Mouse (Mus musculus): ENCODE data around the gene Cracr2a. TPM values are rescaled to one million over a fixed set of nuclear protein-coding genes. Genes with fewer than 3 reads are reported as not detected.

Cracr2a gene
- total RNA-seq, 2 experiments from 2014 or later: 2.6 to 3.1 TPM

GRCm38 (mm10) chr6:127719875-127720274 lies 158.7 kb downstream of the Cracr2a start:
- H3K4me3 ChIP-seq: no peak overlapping the region
- no peak overlapping the region for H3K27ac ChIP-seq
- no peak for TF ChIP-seq CTCF (IDR thresholded peaks at IDR 0.05)
- DNase-seq (ENCODE audit: extremely low spot score in 1 of 2, low spot score in 2 of 2): peak; percentile 47 to 56
- intact Hi-C loops (cut with DNase I): no loop called here

GRCm38 (mm10) chr6:127723126-127723525 lies 162.0 kb downstream of the Cracr2a start:
- no peak for TF ChIP-seq CTCF (IDR thresholded peaks at IDR 0.05)
- intact Hi-C loops (cut with DNase I): no loop called here
- no peak overlapping the region for H3K4me3 ChIP-seq
- H3K27ac ChIP-seq: no peak overlapping the region
- no peak for DNase-seq (ENCODE audit: extremely low spot score in 1 of 2, low spot score in 2 of 2)

Other genes starting within 250 kb of the Cracr2a start
- 10 to 100 TPM; 32.8 to 34.7 TPM for gene Parp11, start 114.5 kb upstream of the Cracr2a start, total RNA-seq (2021)
- gene Prmt8, start 208.1 kb downstream of the Cracr2a start, total RNA-seq (2021): 10 to 100 TPM; 87.4 to 98.2 TPM